18 mouse cellular contexts compared by ENCODE assay signal in the genomic region with DNA sequence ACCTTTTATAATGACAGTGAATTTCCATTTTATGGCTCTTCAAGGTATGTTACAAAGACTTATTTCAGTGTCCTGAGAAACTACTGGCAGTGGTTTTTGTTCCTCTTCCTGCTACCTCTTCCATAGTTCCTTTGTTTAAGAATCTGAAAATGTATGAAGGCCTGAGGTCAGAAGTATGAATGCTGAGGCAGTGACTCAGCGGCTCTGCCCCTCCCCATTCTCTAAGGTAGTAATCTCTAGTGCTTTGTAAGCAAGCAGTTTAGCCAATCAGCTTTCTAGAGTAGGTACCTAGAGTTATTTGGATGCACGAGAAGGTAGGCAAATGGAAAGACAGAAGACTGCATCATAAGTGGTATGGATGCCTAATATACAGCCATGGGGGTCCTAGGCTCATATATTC. TPM values are rescaled to one million over a fixed set of nuclear protein-coding genes. Genes with fewer than 3 reads are reported as not detected.
"Had no signal": no experiment of that assay in that cellular context is flagged by ENCODE, and none has a peak within 500 bp of the region (broad histone marks: within the 10 kb centered on the region; RNA-seq: fewer than 3 reads in every experiment).

No protein-coding gene starts in this region.

- DNase-seq: kidney, adult 2 months; kidney, postnatal 10 days; layer of hippocampus, adult 9-11 months; liver; lung, adult 18-20 months; midbrain, embryonic 14.5 days; right cerebral cortex, postnatal 14 days; right cerebral cortex, postnatal 4 days; thymus, adult 18-20 months; thymus, postnatal 36 days had no signal

- H3K4me3 ChIP-seq: layer of hippocampus, adult 2 months; limb, embryonic 10.5 days; limb, embryonic 13.5 days; liver, embryonic 12.5 days; liver, embryonic 15.5 days; lung, embryonic 15.5 days had no signal

- H3K27me3 ChIP-seq: limb, embryonic 13.5 days; liver, embryonic 12.5 days; lung, embryonic 15.5 days had no signal

- H3K9me3 ChIP-seq: limb, embryonic 10.5 days; limb, embryonic 13.5 days; liver, embryonic 12.5 days; liver, embryonic 15.5 days; lung, embryonic 15.5 days had no signal

- H3K9ac ChIP-seq: limb, embryonic 13.5 days; liver, embryonic 12.5 days; liver, embryonic 15.5 days; lung, embryonic 15.5 days had no signal

- H3K4me1 ChIP-seq: limb, embryonic 10.5 days; limb, embryonic 13.5 days; lung, embryonic 15.5 days had no signal

- H3K4me2 ChIP-seq: limb, embryonic 13.5 days; liver, embryonic 12.5 days; liver, embryonic 15.5 days; lung, embryonic 15.5 days; midbrain, embryonic 11.5 days had no signal

- ATAC-seq: liver, embryonic 12.5 days had no signal

- H3K27ac ChIP-seq: layer of hippocampus, adult 2 months; limb, embryonic 10.5 days; limb, embryonic 13.5 days; liver, embryonic 12.5 days; liver, embryonic 15.5 days; lung, embryonic 15.5 days had no signal

RNA-seq across cellular contexts. Expression of a gene that starts 38.6 kb away (rescaled TPM):
- total RNA-seq: megakaryocyte-erythroid progenitor cell, adult 5-6 weeks had no signal
